Mouse (Mus musculus) megakaryocyte-erythroid progenitor cell, adult 5-6 weeks (primary cell): ENCODE measurements at regions not wholly inside any gene's neighbourhood (a gene's known extent, or its start where the extent isn't known, plus 50 kb on each side); places are given as distances from the start of the nearest gene placed in this dataset.

ENCODE experiments used
- ATAC-seq: replicated peaks from 2 replicates; pipeline ENCODE4 v1.8.0; 2016; ENCODE audit warnings: mild to moderate bottlenecking, inconsistent platforms; ENCODE audit not compliant: severe bottlenecking, poor library complexity, low FRiP score, low TSS enrichment

GRCm38 (mm10) chr15:62122265-62123023, 1199.6 kb upstream of the A1bg start:
- ATAC-seq, result peak; percentile 89

DNA sequence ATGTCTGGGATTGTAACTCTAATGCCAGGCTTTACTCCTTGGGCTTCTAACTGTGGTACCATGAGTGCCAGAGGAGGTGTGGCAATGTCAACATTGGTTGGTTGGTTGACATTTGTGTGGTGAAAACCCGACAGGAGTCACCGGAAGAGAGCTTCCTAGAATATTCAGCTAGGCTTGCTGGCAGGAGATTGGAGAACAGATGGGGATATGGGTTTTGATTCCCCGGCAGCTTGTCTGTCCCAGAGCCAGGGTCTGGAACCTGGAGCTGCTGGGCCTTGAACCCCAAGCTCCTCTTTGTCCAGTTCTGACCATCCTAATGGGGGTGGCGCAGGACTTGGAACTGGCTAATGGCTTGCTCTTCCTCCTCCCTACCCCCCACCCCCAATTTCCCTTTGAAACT, 1198.9 kb upstream of the A1bg start:
- no peak for ATAC-seq

DNA sequence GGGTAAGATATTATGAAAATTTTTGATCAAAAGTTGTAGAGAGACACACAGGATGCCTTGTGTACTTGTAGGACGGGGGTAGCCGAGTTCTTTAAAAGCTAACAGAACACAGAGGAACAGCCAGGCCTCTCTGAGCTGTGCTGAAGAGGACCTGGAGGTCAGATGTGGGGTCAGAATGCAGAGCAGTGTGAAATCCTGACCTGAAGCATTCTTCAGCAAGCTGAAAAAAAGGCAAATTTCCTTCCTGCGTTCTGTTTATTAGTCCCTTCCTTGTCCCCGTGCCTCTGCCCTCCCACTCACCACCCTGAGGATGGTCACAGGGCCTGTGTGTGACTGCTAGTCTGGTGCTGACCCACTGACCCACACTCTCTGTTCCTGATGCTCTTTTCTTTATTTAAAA, 1197.9 kb upstream of the A1bg start:
- ATAC-seq, result no peak

GRCm38 (mm10) chr15:62118997-62119396, 1196.2 kb upstream of the A1bg start:
- ATAC-seq, result no peak

GRCm38 (mm10) chr15:62116184-62116583, 1193.4 kb upstream of the A1bg start:
- ATAC-seq, result peak; percentile 27

- no peak for ATAC-seq
These were observed 1192.0 kb upstream of the A1bg start for GRCm38 (mm10) chr15:62114815-62115214.

DNA sequence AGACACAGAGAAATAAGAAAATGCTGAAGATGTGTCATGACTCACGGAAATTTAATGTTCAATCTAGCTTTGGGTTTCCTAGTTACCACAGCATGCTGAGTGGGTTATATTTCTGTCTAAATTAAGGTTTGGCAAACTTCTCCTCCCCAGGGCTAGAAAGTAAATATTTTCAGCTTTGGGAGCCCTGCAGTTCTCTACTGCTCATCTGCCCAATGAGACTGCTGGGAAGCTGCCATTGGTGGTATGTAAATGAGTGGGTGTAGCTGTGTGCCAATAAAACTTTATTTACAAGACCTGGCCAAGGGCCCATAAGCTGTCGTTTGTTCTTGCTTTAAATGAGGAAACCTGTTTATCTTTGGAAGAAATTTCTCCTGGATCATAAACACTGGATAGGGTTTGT, 1189.3 kb upstream of the A1bg start:
- ATAC-seq, result no peak

- no peak for ATAC-seq
These were observed 1185.2 kb upstream of the A1bg start for GRCm38 (mm10) chr15:62107976-62108375.

DNA sequence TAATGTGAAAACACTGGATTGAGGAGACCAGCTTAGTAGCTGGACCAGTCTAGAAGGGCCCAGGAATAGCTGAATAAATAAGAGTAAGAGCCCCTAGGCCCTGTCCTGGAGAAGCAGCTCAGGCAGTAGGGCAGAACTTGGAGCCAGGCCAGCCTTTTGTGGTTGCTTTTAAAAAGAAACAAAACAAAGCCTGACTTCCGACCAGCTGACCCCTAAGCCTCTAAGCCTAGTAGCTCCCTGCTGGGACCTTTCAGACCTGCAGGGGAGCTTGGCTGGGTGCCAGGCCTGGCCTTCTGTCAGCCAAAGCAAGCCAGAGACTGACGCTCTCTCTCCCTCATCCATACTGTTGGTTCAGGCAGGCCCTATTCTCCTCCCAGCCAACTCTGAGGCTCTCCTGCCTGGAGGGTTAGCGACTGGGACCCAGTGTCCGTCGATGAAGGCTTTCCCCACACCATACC, 1183.7 kb upstream of the A1bg start:
- ATAC-seq, result peak; percentile 75

- peak; percentile 82 for ATAC-seq
These were observed 1182.7 kb upstream of the A1bg start for GRCm38 (mm10) chr15:62105483-62105882.

GRCm38 (mm10) chr15:62104653-62105052, 1181.8 kb upstream of the A1bg start:
- ATAC-seq, result no peak

DNA sequence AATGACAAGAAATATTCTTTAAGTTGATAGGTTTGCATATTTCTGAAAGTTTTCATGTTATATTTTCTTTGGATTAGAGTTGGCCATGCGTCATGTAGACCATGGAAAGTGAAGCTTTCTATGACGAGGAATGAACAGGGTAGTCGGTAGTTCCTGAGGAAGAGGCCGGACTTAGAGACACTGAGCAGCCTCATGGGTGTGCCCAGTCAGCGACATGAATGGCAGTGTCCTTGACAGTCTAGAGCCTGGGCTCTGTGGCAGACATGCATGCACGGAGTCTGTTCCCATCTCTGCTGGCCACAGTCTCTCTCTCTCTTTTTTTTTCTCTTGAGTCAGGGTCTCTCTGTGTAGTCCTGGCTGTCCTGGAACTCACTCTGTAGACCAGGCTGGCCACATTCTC, 1176.9 kb upstream of the A1bg start:
- no peak for ATAC-seq

GRCm38 (mm10) chr15:62098791-62099660, 1176.2 kb upstream of the A1bg start:
- ATAC-seq, result peak; percentile 81

GRCm38 (mm10) chr15:62096778-62097177, 1174.0 kb upstream of the A1bg start:
- no peak for ATAC-seq

DNA sequence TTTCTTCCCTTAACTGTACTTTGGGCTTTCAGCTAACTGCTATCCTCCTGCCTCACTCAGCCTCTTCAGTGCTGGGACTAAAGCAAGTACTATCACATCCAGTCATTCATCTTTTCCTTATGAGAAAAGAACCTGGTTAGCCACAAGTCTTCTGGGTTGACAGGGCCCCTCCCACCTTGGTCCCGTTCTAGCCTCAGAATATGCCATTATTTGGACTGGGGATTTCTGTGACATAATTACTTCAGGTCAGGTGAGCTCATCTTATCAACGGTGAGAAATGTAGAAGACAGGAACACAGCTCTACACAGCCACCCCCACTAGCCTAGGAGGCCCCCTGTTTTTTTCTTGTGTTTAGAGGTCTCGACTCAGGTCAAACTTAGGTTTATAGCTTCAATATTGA, 1172.4 kb upstream of the A1bg start:
- ATAC-seq, result no peak

DNA sequence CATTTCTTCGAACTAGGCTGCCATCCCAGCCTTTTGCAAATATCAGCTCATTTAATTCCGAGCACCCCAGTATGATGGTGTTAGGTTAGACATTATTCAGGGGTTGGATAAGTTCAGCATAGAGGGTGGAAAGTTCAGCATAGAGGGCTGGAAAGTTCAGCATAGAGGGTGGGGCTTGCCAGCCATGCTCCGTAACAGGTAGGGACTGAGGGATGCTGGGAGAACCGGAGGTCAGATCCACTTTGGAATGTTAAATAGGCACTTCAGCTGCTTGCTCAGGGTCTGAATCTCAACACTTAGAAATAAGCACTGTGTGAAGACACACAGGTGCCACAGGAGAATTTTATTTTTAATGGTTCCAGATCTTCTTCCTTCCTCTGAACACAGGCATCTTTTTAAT, 1170.9 kb upstream of the A1bg start:
- ATAC-seq, result no peak

GRCm38 (mm10) chr15:62092671-62093185, 1169.9 kb upstream of the A1bg start:
- ATAC-seq, result no peak

DNA sequence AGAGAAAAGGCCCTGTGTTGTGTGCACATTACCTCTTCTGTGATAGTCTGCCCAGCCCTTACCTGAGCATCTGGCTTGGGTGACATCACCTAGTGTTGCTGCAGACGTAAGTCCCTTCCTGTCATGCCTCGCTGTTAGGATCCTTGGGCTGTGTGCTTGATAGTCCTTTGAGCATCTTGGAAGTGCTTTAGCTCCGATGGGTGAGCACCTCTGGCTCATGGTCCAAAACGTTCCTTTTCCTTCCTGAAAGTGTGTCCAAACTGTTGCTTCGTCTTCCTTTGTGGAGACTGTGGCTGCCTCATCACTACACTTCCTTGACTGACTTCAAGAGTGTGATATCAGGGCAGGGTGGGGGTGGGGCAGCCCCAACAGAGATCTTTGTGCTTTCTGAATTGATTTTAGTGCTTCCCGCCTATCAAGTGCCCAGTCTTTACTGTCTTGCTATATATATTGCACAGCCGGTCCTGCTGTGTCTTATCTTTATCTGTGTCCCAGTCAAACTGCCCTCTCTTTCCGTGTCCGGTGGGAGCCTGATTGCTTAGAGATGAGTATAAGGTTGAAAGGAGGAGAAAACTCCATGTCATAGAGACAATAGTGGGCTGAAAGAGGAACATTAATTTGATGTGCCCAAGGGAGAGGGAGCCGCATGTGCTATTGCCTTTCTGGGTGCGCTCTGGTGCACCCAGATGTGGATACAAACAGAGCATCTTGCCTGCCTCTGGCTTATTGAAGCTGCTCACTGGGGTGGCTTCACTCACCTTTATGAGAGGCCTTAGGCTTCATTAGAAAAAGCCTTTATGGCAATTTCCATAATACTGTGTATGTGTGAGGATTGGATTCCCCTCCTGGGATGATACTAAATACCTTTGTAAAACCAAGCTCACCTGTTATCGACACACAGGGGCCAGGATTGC, 1169.2 kb upstream of the A1bg start:
- ATAC-seq, result no peak

DNA sequence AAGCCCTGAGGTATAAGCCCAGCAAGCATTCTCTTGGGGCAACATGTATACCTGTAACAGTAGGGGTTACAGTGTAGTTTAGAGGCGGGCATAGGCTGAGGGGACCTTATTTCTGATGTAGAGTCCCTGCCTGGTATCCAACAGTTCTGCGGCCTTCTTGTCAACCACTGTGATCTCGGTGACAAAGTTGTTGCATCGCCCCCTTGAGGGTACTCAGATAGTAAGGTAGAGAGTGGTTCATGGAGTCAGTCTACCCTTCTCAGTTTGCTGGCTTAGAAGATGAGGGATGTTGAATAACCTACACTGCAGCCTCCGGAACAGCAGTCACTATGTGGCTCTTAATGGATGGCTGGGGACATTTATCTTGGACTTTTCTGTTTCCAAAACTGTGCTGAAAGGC, 1168.3 kb upstream of the A1bg start:
- no peak for ATAC-seq

DNA sequence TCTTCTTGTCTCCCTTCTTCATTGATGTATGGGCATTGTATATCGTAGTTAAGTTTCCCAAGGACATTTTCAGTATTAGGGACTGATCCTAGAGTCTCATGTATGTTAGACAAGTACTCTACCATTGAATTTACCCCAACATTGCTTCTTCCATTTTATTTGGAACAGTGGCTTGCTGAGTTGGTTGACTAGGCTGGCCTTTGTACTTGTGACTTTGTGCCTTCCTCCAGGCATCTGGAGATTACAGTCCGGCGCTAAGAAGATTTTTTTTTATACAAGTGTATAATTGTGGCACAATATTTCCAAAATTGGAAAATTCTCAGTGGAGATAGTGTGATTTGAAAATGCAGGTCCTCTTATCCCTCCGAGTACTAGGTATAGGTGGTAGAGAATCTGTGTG, 1165.5 kb upstream of the A1bg start:
- ATAC-seq, result no peak
